Mouse (Mus musculus) liver, embryonic 13.5 days (tissue): ENCODE measurements at regions not wholly inside any gene's neighbourhood (a gene's known extent, or its start where the extent isn't known, plus 50 kb on each side); places are given as distances from the start of the nearest gene placed in this dataset.

Source experiments
- ATAC-seq: fragments of 200-750 bp; cut with Nextera tagmentation; 2 replicates; pipeline ENCODE4 v1.8.0; 2017; ENCODE audit warnings: low read depth, mild to moderate bottlenecking, moderate number of reproducible peaks, moderate library complexity
- DNase-seq: peaks from one replicate; pipeline ENCODE4 v3.0.0; 2022
- H3K27ac ChIP-seq: fragments of 300-500 bp; sonication (generic); 2 replicates; pipeline ENCODE4 v1.5.1; 2015; ENCODE audit warnings: moderate library complexity, mild to moderate bottlenecking, inconsistent platforms
- H3K27me3 ChIP-seq: fragments of 300-500 bp; sonication (generic); 2 replicates; pipeline ENCODE4 v1.6.1; 2015; ENCODE audit warnings: mild to moderate bottlenecking, inconsistent platforms
- H3K36me3 ChIP-seq: fragments of 300-500 bp; sonication (generic); 2 replicates; pipeline ENCODE4 v1.6.1; 2015; ENCODE audit warnings: mild to moderate bottlenecking, inconsistent platforms
- H3K4me1 ChIP-seq: fragments of 300-500 bp; sonication (generic); replicated peaks from 2 replicates; pipeline ENCODE4 v1.6.1; 2015; ENCODE audit warnings: inconsistent platforms
- H3K4me2 ChIP-seq: fragments of 300-500 bp; sonication (generic); 2 replicates; pipeline ENCODE4 v1.6.1; 2015; ENCODE audit warnings: inconsistent platforms, mild to moderate bottlenecking, moderate library complexity
- H3K4me3 ChIP-seq: fragments of 300-500 bp; sonication (generic); replicated peaks from 2 replicates; pipeline ENCODE4 v1.5.1; 2015; ENCODE audit warnings: mild to moderate bottlenecking, inconsistent platforms
- H3K9ac ChIP-seq: fragments of 300-500 bp; sonication (generic); 2 replicates; pipeline ENCODE4 v1.6.1; 2015; ENCODE audit warnings: mild to moderate bottlenecking, inconsistent platforms
- H3K9me3 ChIP-seq: fragments of 300-500 bp; sonication (generic); replicated peaks from 2 replicates; pipeline ENCODE4 v1.6.1; 2016; ENCODE audit warnings: inconsistent platforms
- WGBS: fragments of 180-500 bp; shearing (Covaris S2); methylation state at CpG from one replicate; pipeline ENCODE4 v1.1.7; 2015; ENCODE audit not compliant: insufficient replicate concordance; 5-methylcytosine and 5-hydroxymethylcytosine counted together

GRCm38 (mm10) chr15:97188545-97188944 lies 58.4 kb upstream of the Pced1b start:
- no peak overlapping the region for H3K4me2 ChIP-seq
- 54% methylated on average over 17 of the region's 17 CpGs for WGBS
- no peaks in the 10 kb centered on the region for H3K9me3 ChIP-seq
- H3K36me3 ChIP-seq: no peaks in the 10 kb centered on the region
- no peak overlapping the region for H3K27ac ChIP-seq
- H3K9ac ChIP-seq: no peak overlapping the region
- H3K4me1 ChIP-seq: no peaks in the 10 kb centered on the region
- H3K4me3 ChIP-seq: no peak overlapping the region
- no peaks in the 10 kb centered on the region for H3K27me3 ChIP-seq
- DNase-seq: no peak
- no peak for ATAC-seq

- WGBS: 20% methylated on average over 3 of the region's 3 CpGs
- H3K4me1 ChIP-seq: no peaks in the 10 kb centered on the region
- no peak overlapping the region for H3K4me2 ChIP-seq
- no peak overlapping the region for H3K4me3 ChIP-seq
- no peaks in the 10 kb centered on the region for H3K27me3 ChIP-seq
- DNase-seq (no peak), ATAC-seq (no peak)
- no peaks in the 10 kb centered on the region for H3K9me3 ChIP-seq
- H3K36me3 ChIP-seq: no peaks in the 10 kb centered on the region
- H3K9ac ChIP-seq: no peak overlapping the region
- H3K27ac ChIP-seq: no peak overlapping the region
These were observed 59.1 kb upstream of the Pced1b start for GRCm38 (mm10) chr15:97187831-97188230.

- no peak overlapping the region for H3K4me3 ChIP-seq
- DNase-seq (no peak), ATAC-seq (no peak)
- no peak overlapping the region for H3K27ac ChIP-seq
- WGBS: 63% methylated on average over 8 of the region's 8 CpGs
- H3K36me3 ChIP-seq: no peaks in the 10 kb centered on the region
- no peaks in the 10 kb centered on the region for H3K27me3 ChIP-seq
- no peak overlapping the region for H3K4me2 ChIP-seq
- H3K9ac ChIP-seq: no peak overlapping the region
- H3K9me3 ChIP-seq: no peaks in the 10 kb centered on the region
- no peaks in the 10 kb centered on the region for H3K4me1 ChIP-seq
These were observed 60.9 kb upstream of the Pced1b start for GRCm38 (mm10) chr15:97186034-97186433.

- Histone ChIP-seq H3K36me3 (no peaks in the 10 kb centered on the region), H3K4me3 (no peak overlapping the region), H3K4me2 (no peak overlapping the region), H3K27ac (no peak overlapping the region), H3K9me3 (no peaks in the 10 kb centered on the region), H3K9ac (no peak overlapping the region), H3K27me3 (no peaks in the 10 kb centered on the region), H3K4me1 (0 out of 2 replicates have a peak, but pooled peaks cover 3% of the 10 kb centered on the region)
- 42% methylated on average over 9 of the region's 9 CpGs for WGBS
- ATAC-seq (no peak), DNase-seq (no peak)
These were observed 64.3 kb upstream of the Pced1b start for GRCm38 (mm10) chr15:97182617-97183038.

GRCm38 (mm10) chr15:97180970-97181669 lies 65.8 kb upstream of the Pced1b start:
- 0 out of 2 replicates have a peak, but pooled peaks cover 3% of the 10 kb centered on the region for H3K4me1 ChIP-seq
- no peaks in the 10 kb centered on the region for H3K9me3 ChIP-seq
- WGBS: 63% methylated on average over 9 of the region's 9 CpGs
- no peak overlapping the region for H3K4me3 ChIP-seq
- no peak for DNase-seq
- H3K9ac ChIP-seq: no peak overlapping the region
- H3K27me3 ChIP-seq: no peaks in the 10 kb centered on the region
- no peaks in the 10 kb centered on the region for H3K36me3 ChIP-seq
- no peak overlapping the region for H3K27ac ChIP-seq
- ATAC-seq: no peak
- no peak overlapping the region for H3K4me2 ChIP-seq

- ATAC-seq (no peak), DNase-seq (no peak)
- H3K4me2 ChIP-seq: no peak overlapping the region
- H3K9me3 ChIP-seq: no peaks in the 10 kb centered on the region
- H3K9ac ChIP-seq: no peak overlapping the region
- H3K4me3 ChIP-seq: no peak overlapping the region
- H3K27ac ChIP-seq: no peak overlapping the region
- H3K27me3 ChIP-seq: no peaks in the 10 kb centered on the region
- 68% methylated on average over 3 of the region's 3 CpGs for WGBS
- 0 out of 2 replicates have a peak, but pooled peaks cover 3% of the 10 kb centered on the region for H3K4me1 ChIP-seq
- no peaks in the 10 kb centered on the region for H3K36me3 ChIP-seq
These were observed 68.6 kb upstream of the Pced1b start for GRCm38 (mm10) chr15:97178286-97178685.

GRCm38 (mm10) chr15:97177806-97178205 lies 69.1 kb upstream of the Pced1b start:
- WGBS: 53% methylated on average over 4 of the region's 4 CpGs
- Histone ChIP-seq H3K9me3 (no peaks in the 10 kb centered on the region), H3K4me1 (0 out of 2 replicates have a peak, but pooled peaks cover 3% of the 10 kb centered on the region), H3K9ac (no peak overlapping the region), H3K4me3 (no peak overlapping the region), H3K27ac (no peak overlapping the region), H3K4me2 (no peak overlapping the region), H3K27me3 (no peaks in the 10 kb centered on the region), H3K36me3 (no peaks in the 10 kb centered on the region)
- ATAC-seq (no peak), DNase-seq (no peak)

GRCm38 (mm10) chr15:97174989-97175388 lies 71.9 kb upstream of the Pced1b start:
- ATAC-seq (no peak), DNase-seq (no peak)
- no peak overlapping the region for H3K4me3 ChIP-seq
- no peak overlapping the region for H3K4me2 ChIP-seq
- no peaks in the 10 kb centered on the region for H3K36me3 ChIP-seq
- no peak overlapping the region for H3K27ac ChIP-seq
- 0 out of 2 replicates have a peak, but pooled peaks cover 3% of the 10 kb centered on the region for H3K4me1 ChIP-seq
- no peaks in the 10 kb centered on the region for H3K27me3 ChIP-seq
- WGBS: 21% methylated on average over 5 of the region's 5 CpGs
- H3K9ac ChIP-seq: no peak overlapping the region
- H3K9me3 ChIP-seq: no peaks in the 10 kb centered on the region

- Histone ChIP-seq H3K4me3 (no peak overlapping the region), H3K9ac (no peak overlapping the region), H3K27ac (no peak overlapping the region), H3K27me3 (no peaks in the 10 kb centered on the region), H3K9me3 (no peaks in the 10 kb centered on the region), H3K4me1 (0 out of 2 replicates have a peak, but pooled peaks cover 3% of the 10 kb centered on the region), H3K4me2 (no peak overlapping the region), H3K36me3 (no peaks in the 10 kb centered on the region)
- WGBS: 73% methylated on average over 17 of the region's 17 CpGs
- ATAC-seq (no peak), DNase-seq (no peak)
These were observed 73.7 kb upstream of the Pced1b start for GRCm38 (mm10) chr15:97173233-97173632.

- WGBS: 62% methylated on average over 6 of the region's 6 CpGs
- DNase-seq (no peak), ATAC-seq (no peak)
- H3K36me3 ChIP-seq: no peaks in the 10 kb centered on the region
- no peaks in the 10 kb centered on the region for H3K4me1 ChIP-seq
- H3K27me3 ChIP-seq: no peaks in the 10 kb centered on the region
- no peak overlapping the region for H3K9ac ChIP-seq
- no peak overlapping the region for H3K27ac ChIP-seq
- no peaks in the 10 kb centered on the region for H3K9me3 ChIP-seq
- H3K4me3 ChIP-seq: no peak overlapping the region
- no peak overlapping the region for H3K4me2 ChIP-seq
These were observed 76.8 kb upstream of the Pced1b start for GRCm38 (mm10) chr15:97170074-97170473.

GRCm38 (mm10) chr15:97169381-97169780 lies 77.5 kb upstream of the Pced1b start:
- DNase-seq: no peak
- WGBS: 76% methylated on average over 10 of the region's 10 CpGs
- H3K9me3 ChIP-seq: no peaks in the 10 kb centered on the region
- H3K4me1 ChIP-seq: no peaks in the 10 kb centered on the region; the same call in 1 of the 2 replicates
- H3K27me3 ChIP-seq: no peaks in the 10 kb centered on the region
- H3K9ac ChIP-seq: no peak overlapping the region
- no peak overlapping the region for H3K4me3 ChIP-seq
- H3K4me2 ChIP-seq: no peak overlapping the region
- ATAC-seq: no peak
- H3K27ac ChIP-seq: no peak overlapping the region
- no peaks in the 10 kb centered on the region for H3K36me3 ChIP-seq

- DNase-seq: no peak
These were observed 79.8 kb upstream of the Pced1b start for GRCm38 (mm10) chr15:97167116-97167515.

More at GRCm38 (mm10) chr15:97167116-97167515, 79.8 kb upstream of the Pced1b start:
- no peak overlapping the region for H3K27ac ChIP-seq
- no peak for ATAC-seq
- no peak overlapping the region for H3K4me3 ChIP-seq
- peaks cover 4% of the 10 kb centered on the region; the same call in 1 of the 2 replicates for H3K4me1 ChIP-seq
- H3K9me3 ChIP-seq: no peaks in the 10 kb centered on the region
- no peak overlapping the region for H3K4me2 ChIP-seq
- WGBS: 81% methylated on average over 7 of the region's 7 CpGs
- no peaks in the 10 kb centered on the region for H3K36me3 ChIP-seq
- no peaks in the 10 kb centered on the region for H3K27me3 ChIP-seq
- no peak overlapping the region for H3K9ac ChIP-seq
